Mouse (Mus musculus): ENCODE results near the gene A930017K11Rik. TPM values are rescaled to one million over a fixed set of nuclear protein-coding genes. Genes with fewer than 3 reads are reported as not detected.

The A930017K11Rik gene
- polyA plus RNA-seq, 1 experiment from 2014 or later: 6.8 TPM

- no peak overlapping the region for H3K27ac ChIP-seq
- no peaks in the 10 kb centered on the region for H3K27me3 ChIP-seq (ENCODE audit: insufficient read depth, low read length)
- TF ChIP-seq CTCF (IDR thresholded peaks at IDR 0.05; ENCODE audit: low read depth): no peak
- DNase-seq (ENCODE audit: low spot score) (no peak), ATAC-seq (replicated peaks; ENCODE audit: low FRiP score, low read depth) (no peak)
- H3K4me1 ChIP-seq (replicated peaks; ENCODE audit: insufficient read depth, low read length): no peaks in the 10 kb centered on the region
- no peak overlapping the region for H3K4me3 ChIP-seq (replicated peaks; ENCODE audit: low read depth, low read length)
- 0 out of 2 replicates have a peak, but pooled peaks cover 4% of the 10 kb centered on the region for H3K36me3 ChIP-seq (ENCODE audit: insufficient read depth, low read length)
- H3K9ac ChIP-seq (ENCODE audit: low read depth, low read length): no peak overlapping the region
- H3K9me3 ChIP-seq (replicated peaks; ENCODE audit: low read length): no peaks in the 10 kb centered on the region
- 96% methylated on average over 1 of the region's 1 CpGs for WGBS
- no peak overlapping the region for H3K4me2 ChIP-seq (ENCODE audit: low read length)
Observed at GRCm38 (mm10) chr17:25900193-25900592, 52.2 kb downstream of the A930017K11Rik start.

Other genes with a start within 250 kb of the A930017K11Rik start
- 0.70 TPM in 2 replicates for gene Gng13, start 235.4 kb downstream of the A930017K11Rik start, polyA plus RNA-seq (2015; fragmentation: Nextera tagmentation; extraction: Ambion mirVana)
- gene Chtf18, start 225.1 kb downstream of the A930017K11Rik start, polyA plus RNA-seq (2015; fragmentation: Nextera tagmentation; extraction: Ambion mirVana): 10.3 and 13.8 TPM in 2 replicates
- gene Rpusd1, start 224.9 kb downstream of the A930017K11Rik start, polyA plus RNA-seq (2015; fragmentation: Nextera tagmentation; extraction: Ambion mirVana): 14.9 and 16.5 TPM in 2 replicates
- gene Mslnl, start 216.5 kb downstream of the A930017K11Rik start, polyA plus RNA-seq (2015; fragmentation: Nextera tagmentation; extraction: Ambion mirVana): not detected in 2 replicates
- 6.6 and 9.6 TPM in 2 replicates for gene Msln, start 198.2 kb downstream of the A930017K11Rik start, polyA plus RNA-seq (2015; fragmentation: Nextera tagmentation; extraction: Ambion mirVana)
- 34.5 and 35.3 TPM in 2 replicates for gene Narfl, start 178.8 kb downstream of the A930017K11Rik start, polyA plus RNA-seq (2015; fragmentation: Nextera tagmentation; extraction: Ambion mirVana)
- 79.9 and 80.0 TPM in 2 replicates for gene Haghl, start 166.9 kb downstream of the A930017K11Rik start, polyA plus RNA-seq (2015; fragmentation: Nextera tagmentation; extraction: Ambion mirVana)
- gene Ccdc78, start 166.0 kb downstream of the A930017K11Rik start, polyA plus RNA-seq (2015; fragmentation: Nextera tagmentation; extraction: Ambion mirVana): 0.13 and 0.17 TPM in 2 replicates
- gene Fam173a, start 159.7 kb downstream of the A930017K11Rik start, polyA plus RNA-seq (2015; fragmentation: Nextera tagmentation; extraction: Ambion mirVana): 112 and 117 TPM in 2 replicates
- 0.82 TPM in 1 of 2 replicates, not detected in the other for gene AC134908.4, start 156.9 kb downstream of the A930017K11Rik start, polyA plus RNA-seq (2015; fragmentation: Nextera tagmentation; extraction: Ambion mirVana)
- 45.4 and 50.9 TPM in 2 replicates for gene Metrn, start 155.4 kb downstream of the A930017K11Rik start, polyA plus RNA-seq (2015; fragmentation: Nextera tagmentation; extraction: Ambion mirVana)
- gene Fbxl16, start 143.5 kb downstream of the A930017K11Rik start, polyA plus RNA-seq (2015; fragmentation: Nextera tagmentation; extraction: Ambion mirVana): 0.34 and 0.56 TPM in 2 replicates
- 21.0 and 22.1 TPM in 2 replicates for gene Wdr24, start 128.9 kb downstream of the A930017K11Rik start, polyA plus RNA-seq (2015; fragmentation: Nextera tagmentation; extraction: Ambion mirVana)
- 53.1 and 54.5 TPM in 2 replicates for gene Jmjd8, start 123.7 kb downstream of the A930017K11Rik start, polyA plus RNA-seq (2015; fragmentation: Nextera tagmentation; extraction: Ambion mirVana)
- 267 and 287 TPM in 2 replicates for gene Stub1, start 119.2 kb downstream of the A930017K11Rik start, polyA plus RNA-seq (2015; fragmentation: Nextera tagmentation; extraction: Ambion mirVana)
- 3.7 and 3.9 TPM in 2 replicates for gene Rhbdl1, start 115.3 kb downstream of the A930017K11Rik start, polyA plus RNA-seq (2015; fragmentation: Nextera tagmentation; extraction: Ambion mirVana)
- 2.7 and 2.8 TPM in 2 replicates for gene Gm20683, start 110.8 kb downstream of the A930017K11Rik start, polyA plus RNA-seq (2015; fragmentation: Nextera tagmentation; extraction: Ambion mirVana)
- 21.1 and 22.4 TPM in 2 replicates for gene Rhot2, start 107.7 kb downstream of the A930017K11Rik start, polyA plus RNA-seq (2015; fragmentation: Nextera tagmentation; extraction: Ambion mirVana)
- gene Wdr90, start 91.1 kb downstream of the A930017K11Rik start, polyA plus RNA-seq (2015; fragmentation: Nextera tagmentation; extraction: Ambion mirVana): 10.6 and 10.7 TPM in 2 replicates
- gene Mcrip2, start 83.8 kb downstream of the A930017K11Rik start, polyA plus RNA-seq (2015; fragmentation: Nextera tagmentation; extraction: Ambion mirVana): 128 and 138 TPM in 2 replicates
- 106 and 119 TPM in 2 replicates for gene Mettl26, start 77.5 kb downstream of the A930017K11Rik start, polyA plus RNA-seq (2015; fragmentation: Nextera tagmentation; extraction: Ambion mirVana)
- 0.38 and 0.51 TPM in 2 replicates for gene Wfikkn1, start 71.7 kb downstream of the A930017K11Rik start, polyA plus RNA-seq (2015; fragmentation: Nextera tagmentation; extraction: Ambion mirVana)
- 20.4 and 22.1 TPM in 2 replicates for gene Rab40c, start 32.8 kb downstream of the A930017K11Rik start, polyA plus RNA-seq (2015; fragmentation: Nextera tagmentation; extraction: Ambion mirVana)
- 69.5 and 70.2 TPM in 2 replicates for gene Pigq, start 7.6 kb downstream of the A930017K11Rik start, polyA plus RNA-seq (2015; fragmentation: Nextera tagmentation; extraction: Ambion mirVana)
- 1.1 and 2.5 TPM in 2 replicates for gene Nhlrc4, start 7.6 kb downstream of the A930017K11Rik start, polyA plus RNA-seq (2015; fragmentation: Nextera tagmentation; extraction: Ambion mirVana)
- gene Capn15, start 33.2 kb upstream of the A930017K11Rik start, polyA plus RNA-seq (2015; fragmentation: Nextera tagmentation; extraction: Ambion mirVana): 17.0 and 19.8 TPM in 2 replicates
- 35.3 and 40.2 TPM in 2 replicates for gene Rab11fip3, start 117.0 kb upstream of the A930017K11Rik start, polyA plus RNA-seq (2015; fragmentation: Nextera tagmentation; extraction: Ambion mirVana)
- gene Decr2, start 137.8 kb upstream of the A930017K11Rik start, polyA plus RNA-seq (2015; fragmentation: Nextera tagmentation; extraction: Ambion mirVana): 44.8 and 47.3 TPM in 2 replicates
- gene Nme4, start 143.0 kb upstream of the A930017K11Rik start, polyA plus RNA-seq (2015; fragmentation: Nextera tagmentation; extraction: Ambion mirVana): 56.1 and 57.6 TPM in 2 replicates
- gene Tmem8, start 160.7 kb upstream of the A930017K11Rik start, polyA plus RNA-seq (2015; fragmentation: Nextera tagmentation; extraction: Ambion mirVana): 13.0 and 14.0 TPM in 2 replicates
- 175 and 192 TPM in 2 replicates for gene Mrpl28, start 170.9 kb upstream of the A930017K11Rik start, polyA plus RNA-seq (2015; fragmentation: Nextera tagmentation; extraction: Ambion mirVana)
- gene Axin1, start 186.1 kb upstream of the A930017K11Rik start, polyA plus RNA-seq (2015; fragmentation: Nextera tagmentation; extraction: Ambion mirVana): 11.1 and 19.4 TPM in 2 replicates
- gene Pdia2, start 246.5 kb upstream of the A930017K11Rik start, polyA plus RNA-seq (2015; fragmentation: Nextera tagmentation; extraction: Ambion mirVana): 1.9 and 2.0 TPM in 2 replicates

Data from kidney, postnatal 0 days (tissue).